In genomic region chr4:133479458-133480184, GRCm38 (mm10) we compare ENCODE assay signal across 1 mouse cellular context.
TF ChIP-seq lines count a peak whose summit lies in the region.

Tent5b (plus strand) TSS chr4:133480132.

TF ChIP-seq in CH12.LX, 34 proteins besides CTCF, POLR2A, EP300 and RAD21 (continued from another document):
- TF ChIP-seq CHD2 (IDR thresholded peaks at IDR 0.05; ENCODE audit: low read length) (peak; percentile 82), IRF4 (IDR thresholded peaks at IDR 0.05; ENCODE audit: low read depth, low read length) (0 out of 2 replicates have a peak, but pooled peaks have one; percentile 18), UBTF (IDR thresholded peaks at IDR 0.05; ENCODE audit: low read depth, low read length) (no peak), ZMIZ1 (IDR thresholded peaks at IDR 0.05; ENCODE audit: low read depth, low read length) (no peak), MEF2A (IDR thresholded peaks at IDR 0.05; ENCODE audit: borderline replicate concordance, low read depth, low read length) (peak; percentile 15; the same call in 1 of the 2 replicates), MYC (IDR thresholded peaks at IDR 0.05; ENCODE audit: low read depth, low read length) (no peak), USF2 (conservative IDR thresholded peaks at IDR 0.05; ENCODE audit: low read depth, low read length) (no peak), E2F4 (IDR thresholded peaks at IDR 0.05; ENCODE audit: insufficient replicate concordance, low read depth, low read length) (no peak), ZNF384 (IDR thresholded peaks at IDR 0.05; ENCODE audit: low read depth, low read length) (no peak), HCFC1 (IDR thresholded peaks at IDR 0.05; ENCODE audit: low read depth, low read length) (peak; percentile 33; the same call in 1 of the 2 replicates), MAZ (IDR thresholded peaks at IDR 0.05; ENCODE audit: low read depth, low read length) (no peak), SIN3A (IDR thresholded peaks at IDR 0.05; ENCODE audit: low read length) (peak; percentile 63; the same call in 1 of the 2 replicates)
